Mouse (Mus musculus): ENCODE measurements around the gene Mylk. TPM values are rescaled to one million over a fixed set of nuclear protein-coding genes. Genes with fewer than 3 reads are reported as not detected.

Gene Mylk
- total and polyA plus RNA-seq, 2 experiments from 2014 or later = 3.7 to 20.1 TPM

GRCm38 (mm10) chr16:34839004-34839703 lies 94.1 kb downstream of the Mylk start:
- Histone ChIP-seq H3K4me1 (ENCODE audit: insufficient read depth, low read length) (no peaks in the 10 kb centered on the region), H3K9ac (replicated peaks; ENCODE audit: low read length) (no peak overlapping the region), H3K36me3 (ENCODE audit: insufficient read depth, low read length) (no peaks in the 10 kb centered on the region), H3K27ac (no peak overlapping the region), H3K4me3 (ENCODE audit: low read length) (no peak overlapping the region), H3K27me3 (ENCODE audit: insufficient read depth, low read length) (no peaks in the 10 kb centered on the region), H3K9me3 (ENCODE audit: low read length) (peaks cover 3% of the 10 kb centered on the region; the same call in 1 of the 2 replicates), H3K4me2 (ENCODE audit: low read depth, low read length) (no peak overlapping the region)
- WGBS = 60% methylated on average over 7 of the region's 7 CpGs
- ATAC-seq = no peak
- DNase-seq (ENCODE audit: low spot score) = no peak
- no peak for TF ChIP-seq CTCF (IDR thresholded peaks at IDR 0.05; ENCODE audit: low read depth)

GRCm38 (mm10) chr16:34839704-34840331 lies 94.8 kb downstream of the Mylk start:
- TF ChIP-seq CTCF (IDR thresholded peaks at IDR 0.05; ENCODE audit: low read depth) = no peak
- Histone ChIP-seq H3K4me2 (ENCODE audit: low read depth, low read length) (no peak overlapping the region), H3K4me3 (ENCODE audit: low read length) (no peak overlapping the region), H3K36me3 (ENCODE audit: insufficient read depth, low read length) (no peaks in the 10 kb centered on the region), H3K9me3 (ENCODE audit: low read length) (peaks cover 3% of the 10 kb centered on the region; the same call in 1 of the 2 replicates), H3K4me1 (ENCODE audit: insufficient read depth, low read length) (no peaks in the 10 kb centered on the region), H3K27me3 (ENCODE audit: insufficient read depth, low read length) (no peaks in the 10 kb centered on the region), H3K9ac (replicated peaks; ENCODE audit: low read length) (no peak overlapping the region), H3K27ac (no peak overlapping the region)
- WGBS = 71% methylated on average over 7 of the region's 7 CpGs
- ATAC-seq (no peak), DNase-seq (ENCODE audit: low spot score) (peak; percentile 11)

GRCm38 (mm10) chr16:34844783-34845182 lies 99.8 kb downstream of the Mylk start:
- Histone ChIP-seq H3K9me3 (ENCODE audit: low read length) (peaks cover 3% of the 10 kb centered on the region; the same call in 1 of the 2 replicates), H3K9ac (replicated peaks; ENCODE audit: low read length) (no peak overlapping the region), H3K27ac (no peak overlapping the region), H3K4me3 (ENCODE audit: low read length) (no peak overlapping the region), H3K4me2 (ENCODE audit: low read depth, low read length) (no peak overlapping the region), H3K4me1 (ENCODE audit: insufficient read depth, low read length) (no peaks in the 10 kb centered on the region), H3K36me3 (ENCODE audit: insufficient read depth, low read length) (no peaks in the 10 kb centered on the region), H3K27me3 (ENCODE audit: insufficient read depth, low read length) (no peaks in the 10 kb centered on the region)
- ATAC-seq (no peak), DNase-seq (ENCODE audit: low spot score) (no peak)
- 40% methylated on average over 6 of the region's 6 CpGs for WGBS
- no peak for TF ChIP-seq CTCF (IDR thresholded peaks at IDR 0.05; ENCODE audit: low read depth)

GRCm38 (mm10) chr16:34847638-34848037 lies 102.6 kb downstream of the Mylk start:
- 75% methylated on average over 3 of the region's 3 CpGs for WGBS
- TF ChIP-seq CTCF (IDR thresholded peaks at IDR 0.05; ENCODE audit: low read depth) = no peak

GRCm38 (mm10) chr16:34854066-34854465 lies 109.1 kb downstream of the Mylk start:
- Histone ChIP-seq H3K9me3 (ENCODE audit: low read length) (no peaks in the 10 kb centered on the region), H3K4me3 (ENCODE audit: low read length) (no peak overlapping the region), H3K9ac (replicated peaks; ENCODE audit: low read length) (no peak overlapping the region), H3K36me3 (ENCODE audit: insufficient read depth, low read length) (no peaks in the 10 kb centered on the region), H3K27me3 (ENCODE audit: insufficient read depth, low read length) (no peaks in the 10 kb centered on the region), H3K27ac (no peak overlapping the region), H3K4me2 (ENCODE audit: low read depth, low read length) (no peak overlapping the region), H3K4me1 (ENCODE audit: insufficient read depth, low read length) (no peaks in the 10 kb centered on the region)
- WGBS = 51% methylated on average over 7 of the region's 7 CpGs
- TF ChIP-seq CTCF (IDR thresholded peaks at IDR 0.05; ENCODE audit: low read depth) = no peak
- ATAC-seq (no peak), DNase-seq (ENCODE audit: low spot score) (peak; percentile 25)

More at GRCm38 (mm10) chr16:34847638-34848037, 102.6 kb downstream of the Mylk start:
- H3K4me3 ChIP-seq (ENCODE audit: low read length) = no peak overlapping the region
- no peaks in the 10 kb centered on the region for H3K4me1 ChIP-seq (ENCODE audit: insufficient read depth, low read length)
- no peaks in the 10 kb centered on the region for H3K9me3 ChIP-seq (ENCODE audit: low read length)
- no peak overlapping the region for H3K27ac ChIP-seq
- H3K4me2 ChIP-seq (ENCODE audit: low read depth, low read length) = no peak overlapping the region
- H3K9ac ChIP-seq (replicated peaks; ENCODE audit: low read length) = no peak overlapping the region
- no peaks in the 10 kb centered on the region for H3K27me3 ChIP-seq (ENCODE audit: insufficient read depth, low read length)
- ATAC-seq (no peak), DNase-seq (ENCODE audit: low spot score) (no peak)
- no peaks in the 10 kb centered on the region for H3K36me3 ChIP-seq (ENCODE audit: insufficient read depth, low read length)

- Histone ChIP-seq H3K36me3 (ENCODE audit: insufficient read depth, low read length) (no peaks in the 10 kb centered on the region), H3K4me3 (ENCODE audit: low read length) (no peak overlapping the region), H3K9me3 (ENCODE audit: low read length) (no peaks in the 10 kb centered on the region), H3K27ac (no peak overlapping the region), H3K4me1 (ENCODE audit: insufficient read depth, low read length) (no peaks in the 10 kb centered on the region), H3K27me3 (ENCODE audit: insufficient read depth, low read length) (no peaks in the 10 kb centered on the region), H3K4me2 (ENCODE audit: low read depth, low read length) (no peak overlapping the region), H3K9ac (replicated peaks; ENCODE audit: low read length) (no peak overlapping the region)
- DNase-seq (ENCODE audit: low spot score) = no peak
- no peak for TF ChIP-seq CTCF (IDR thresholded peaks at IDR 0.05; ENCODE audit: low read depth)
- 71% methylated on average over 6 of the region's 6 CpGs for WGBS
- ATAC-seq = no peak
Measured at GRCm38 (mm10) chr16:34855136-34855535, 110.1 kb downstream of the Mylk start.

- no peaks in the 10 kb centered on the region for H3K27me3 ChIP-seq (ENCODE audit: insufficient read depth, low read length)
- no peak overlapping the region for H3K4me2 ChIP-seq (ENCODE audit: low read depth, low read length)
- H3K27ac ChIP-seq = no peak overlapping the region
- WGBS = 72% methylated on average over 2 of the region's 2 CpGs
- H3K4me1 ChIP-seq (ENCODE audit: insufficient read depth, low read length) = no peaks in the 10 kb centered on the region
- no peak for TF ChIP-seq CTCF (IDR thresholded peaks at IDR 0.05; ENCODE audit: low read depth)
- H3K4me3 ChIP-seq (ENCODE audit: low read length) = no peak overlapping the region
- ATAC-seq (no peak), DNase-seq (ENCODE audit: low spot score) (no peak)
- H3K36me3 ChIP-seq (ENCODE audit: insufficient read depth, low read length) = no peaks in the 10 kb centered on the region
- no peaks in the 10 kb centered on the region for H3K9me3 ChIP-seq (ENCODE audit: low read length)
- H3K9ac ChIP-seq (replicated peaks; ENCODE audit: low read length) = no peak overlapping the region
Measured at GRCm38 (mm10) chr16:34855751-34856150, 110.7 kb downstream of the Mylk start.
